Mouse (Mus musculus) NIH3T3 (cell line): ENCODE measurements around the gene Map4k4.

Experiments used
- DNase-seq: peaks from one replicate; pipeline ENCODE4 v3.0.0-alpha.2; 2012; ENCODE audit warnings: low read depth

Map4k4 gene

DNA sequence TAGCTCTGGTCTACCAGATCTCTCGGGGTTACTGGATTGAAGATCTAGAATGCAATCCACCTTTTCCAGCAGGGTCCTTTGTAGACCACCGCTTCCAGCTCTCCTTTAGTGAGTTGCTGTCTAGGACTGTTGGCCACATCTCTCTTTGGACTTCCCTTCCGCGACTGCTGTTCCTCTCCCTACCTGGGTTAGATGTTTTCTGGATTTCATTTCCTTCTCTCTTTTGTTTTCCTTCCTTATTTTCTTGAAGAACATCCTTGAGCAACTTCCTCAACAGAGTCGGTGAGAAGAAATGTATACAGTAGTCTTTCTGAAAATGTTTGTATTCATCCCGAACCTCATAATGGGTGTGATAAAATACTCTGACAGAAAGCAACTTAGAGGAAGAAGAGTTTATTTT is 137.1 kb downstream of the Map4k4 start:
- no peak for DNase-seq

DNA sequence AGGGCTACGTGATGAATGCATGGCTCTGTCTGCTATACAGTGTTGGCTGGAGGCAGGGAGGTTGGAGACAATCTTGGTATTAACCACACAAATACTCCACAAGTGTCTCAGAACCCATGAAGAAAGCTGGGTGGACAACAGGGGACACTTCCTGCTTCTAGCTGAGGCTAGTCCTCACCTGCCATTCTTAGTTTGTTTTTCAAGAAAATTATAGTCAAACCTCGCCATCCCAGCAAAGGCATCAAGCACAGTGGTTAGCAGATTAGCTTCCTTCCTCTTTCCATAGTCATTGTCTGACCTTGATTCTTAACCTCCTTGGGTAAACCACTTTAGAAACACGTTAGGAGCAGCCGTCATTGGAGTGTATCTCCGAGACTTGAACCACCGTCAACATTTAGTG is 145.0 kb downstream of the Map4k4 start:
- DNase-seq, result no peak

- no peak for DNase-seq
Observed at GRCm38 (mm10) chr1:40046600-40046999, 145.9 kb downstream of the Map4k4 start.

DNA sequence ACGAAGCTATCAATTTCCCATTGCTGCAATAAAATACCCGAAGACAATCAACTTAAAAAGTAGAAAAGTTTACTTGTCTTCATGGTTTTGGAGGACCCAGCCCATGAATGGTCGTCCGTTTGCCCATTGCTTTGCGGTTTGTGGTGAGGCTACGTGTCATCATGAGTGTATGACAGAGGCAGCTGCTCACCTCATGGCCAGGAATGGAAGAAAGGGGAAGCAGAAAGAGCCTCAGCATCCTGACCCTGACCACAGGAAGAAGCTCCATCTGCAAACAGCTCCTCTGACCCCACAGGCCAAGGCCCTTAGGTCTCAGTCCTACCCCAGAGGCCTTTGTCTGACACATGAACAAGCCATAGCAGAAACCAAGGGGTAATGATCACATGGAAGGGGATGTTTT is 150.4 kb downstream of the Map4k4 start:
- DNase-seq, result no peak

DNA sequence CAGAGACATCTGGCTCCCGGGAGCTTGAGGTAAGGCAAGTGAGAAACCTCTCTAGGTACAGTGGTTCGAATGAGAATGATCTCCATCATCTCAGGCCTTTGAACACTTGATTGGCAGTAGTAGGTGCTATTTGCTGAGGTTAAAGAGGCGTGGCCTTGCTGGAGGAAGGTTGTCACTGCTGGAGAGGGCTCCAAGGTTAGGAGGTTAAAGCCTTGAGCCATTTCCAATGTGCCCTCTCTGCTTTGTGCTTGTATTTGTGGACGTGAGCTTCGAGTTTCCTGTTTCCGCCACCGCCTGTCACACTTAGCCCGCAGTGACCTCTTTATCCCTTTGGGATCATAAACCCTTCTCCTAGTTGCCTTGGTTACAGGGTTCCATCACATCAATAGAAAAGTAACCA is 151.4 kb downstream of the Map4k4 start:
- DNase-seq, result no peak

DNA sequence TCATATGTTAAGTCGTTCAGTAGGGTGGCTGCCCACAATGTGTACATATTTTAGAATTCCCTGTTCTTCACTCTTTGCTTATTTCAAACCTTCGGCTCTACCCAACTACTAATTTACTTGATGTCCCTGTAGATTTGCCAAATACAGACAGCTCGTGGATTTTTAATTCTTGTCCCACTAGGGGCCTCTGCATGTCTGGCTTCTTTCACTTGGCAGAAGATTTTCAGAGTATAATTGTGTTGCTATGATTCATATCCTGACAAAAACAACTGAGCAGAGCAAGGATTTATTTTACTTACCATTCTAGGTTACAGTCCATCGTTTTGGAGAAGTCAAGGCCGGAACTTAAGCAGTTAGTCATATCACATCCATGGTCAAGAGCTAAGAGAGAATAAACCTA is 152.4 kb downstream of the Map4k4 start:
- DNase-seq, result peak; percentile 28

DNA sequence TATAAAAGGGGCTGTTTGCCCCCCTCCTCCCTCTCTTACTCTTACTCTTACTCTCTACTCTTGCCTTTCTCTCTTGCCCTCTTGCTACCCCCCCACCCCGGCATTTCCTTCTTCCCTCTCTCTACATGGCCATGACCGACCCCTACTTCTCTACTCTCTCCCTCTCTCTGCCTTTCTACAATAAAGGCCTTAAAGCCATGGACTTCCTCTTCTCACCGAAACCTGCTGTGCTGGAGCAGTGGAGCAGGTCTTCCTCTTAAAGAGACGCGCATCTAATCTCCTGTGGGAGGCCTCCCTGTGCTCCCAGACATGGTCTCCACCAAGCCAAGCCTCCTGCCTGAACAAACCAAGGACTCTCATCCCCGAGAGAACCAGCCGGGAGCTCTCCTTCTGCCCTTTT is 154.3 kb downstream of the Map4k4 start:
- no peak for DNase-seq

- DNase-seq, result no peak
Observed at GRCm38 (mm10) chr1:40055963-40056362, 155.2 kb downstream of the Map4k4 start.

GRCm38 (mm10) chr1:40057351-40057750 is 156.6 kb downstream of the Map4k4 start:
- no peak for DNase-seq

- no peak for DNase-seq
Observed at GRCm38 (mm10) chr1:40058013-40058412, 157.3 kb downstream of the Map4k4 start.

DNA sequence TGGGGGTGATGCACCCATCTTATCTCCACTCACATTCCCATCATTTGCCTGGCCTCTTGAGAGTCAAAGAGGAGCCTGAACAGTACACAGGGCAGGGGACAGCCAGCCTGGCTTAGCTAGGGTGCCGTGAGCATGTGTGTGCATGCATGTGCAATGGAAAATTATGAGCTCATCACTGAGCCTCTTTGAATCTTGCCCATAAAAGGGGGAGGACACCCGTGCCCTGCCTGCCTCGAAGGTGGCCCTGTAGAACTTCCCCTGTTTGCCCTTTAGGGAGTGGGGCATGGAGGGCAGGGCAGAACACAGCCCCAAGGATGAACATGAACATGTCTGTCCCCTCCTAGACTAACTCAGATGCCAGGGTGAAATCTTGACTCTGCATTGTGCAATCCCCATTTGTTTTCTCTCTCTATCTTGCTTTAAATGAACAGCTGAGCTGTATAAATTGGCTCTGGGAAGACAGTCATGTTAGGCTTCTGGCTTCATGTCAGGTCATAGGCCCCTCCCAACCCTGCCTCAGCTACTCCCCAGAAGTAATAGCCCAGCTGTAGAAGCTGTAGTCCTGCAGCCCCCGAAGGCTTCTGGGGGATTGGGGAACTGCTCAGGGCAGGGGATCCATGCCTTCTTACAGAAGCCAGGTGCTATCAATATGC is 158.5 kb downstream of the Map4k4 start:
- peak; percentile 40 for DNase-seq

GRCm38 (mm10) chr1:40061359-40061758 is 160.6 kb downstream of the Map4k4 start:
- DNase-seq, result no peak

DNA sequence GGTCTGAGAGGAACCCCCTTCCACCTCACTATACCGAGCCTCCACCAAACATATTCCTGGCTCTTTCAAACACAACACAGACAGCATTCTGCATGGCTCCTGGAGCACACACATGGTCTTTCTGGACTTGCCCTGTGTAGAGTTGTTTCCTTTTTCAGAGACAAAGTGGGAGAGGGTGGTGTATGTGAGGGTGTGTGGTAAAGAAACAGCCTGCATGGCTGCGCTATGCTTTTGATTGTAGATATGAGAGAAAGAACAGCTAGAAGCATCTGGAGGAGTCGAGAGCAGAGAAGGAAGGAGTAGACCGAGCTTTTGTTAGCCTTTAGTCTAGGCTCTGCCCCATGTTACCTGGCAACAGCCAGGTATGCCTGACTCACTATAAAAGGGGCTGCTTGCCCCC is 162.7 kb downstream of the Map4k4 start:
- DNase-seq, result no peak

DNA sequence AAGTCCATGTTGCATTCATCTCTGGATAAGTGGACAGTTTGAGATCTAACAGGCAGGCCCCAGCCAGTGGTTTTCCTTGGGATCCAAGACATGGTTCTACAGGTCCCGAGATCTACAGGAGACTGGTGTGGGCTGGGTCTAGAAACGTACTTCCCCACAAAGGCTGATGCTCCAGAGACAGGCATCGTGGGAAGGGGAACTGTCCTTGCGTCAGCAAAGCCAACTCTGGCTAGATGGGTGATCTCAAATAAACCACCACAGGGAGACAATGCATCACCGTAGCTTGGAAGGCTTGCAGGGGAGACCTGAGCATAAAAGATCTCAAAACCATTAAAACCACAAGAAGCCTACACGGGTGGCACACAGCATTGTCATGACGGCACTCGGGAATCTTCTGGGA is 163.8 kb downstream of the Map4k4 start:
- DNase-seq, result no peak

GRCm38 (mm10) chr1:40072558-40072957 is 171.8 kb downstream of the Map4k4 start:
- DNase-seq, result no peak

DNA sequence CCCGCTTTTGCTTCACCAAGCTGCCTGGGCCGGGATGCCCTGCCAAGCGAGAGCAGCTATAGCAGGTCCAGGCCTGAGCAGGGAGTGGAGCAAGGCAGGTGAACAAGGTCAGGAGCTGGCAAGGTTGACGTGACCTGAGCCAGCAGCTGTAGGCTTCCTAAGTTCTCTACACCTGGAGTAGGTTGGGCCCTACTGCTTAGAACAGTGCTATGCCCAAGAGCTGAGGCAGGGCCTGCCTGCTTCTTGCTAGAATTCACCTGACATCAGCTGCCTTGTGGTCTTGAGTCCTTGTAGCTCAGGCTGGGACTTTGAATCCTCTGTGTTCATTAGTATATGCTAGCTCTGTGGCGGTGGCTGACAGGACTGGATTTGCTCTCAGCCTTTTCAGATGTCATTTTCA is 173.1 kb downstream of the Map4k4 start, which contains the start of gene Il1r2:
Il1r2 (plus strand) TSS at position 301 of the 400 bp plus-strand sequence.
- no peak for DNase-seq
